Mouse (Mus musculus) E14TG2a.4 (cell line): Measurements from ENCODE around the gene Actr1a.

Experiments used
- CTCF ChIP-seq: conservative IDR thresholded peaks from 2 replicates; pipeline ENCODE4 v1.5.1; 2014; ENCODE audit warnings: low read length
- POU5F1 ChIP-seq: IDR thresholded peaks from 2 replicates; pipeline ENCODE4 v1.6.1; 2014; ENCODE audit warnings: low read length, borderline replicate concordance

GRCm38 (mm10) chr19:46426488-46426887, 30.9 kb upstream of the Actr1a start:
- TF ChIP-seq CTCF: no peak
- no peak for TF ChIP-seq POU5F1
